Mouse (Mus musculus) activated CD4-positive, CD25-positive, alpha-beta regulatory T cell, adult 4 months (primary cell): ENCODE measurements around the gene Cdiptos. TPM values are rescaled to one million over a fixed set of nuclear protein-coding genes. Genes with fewer than 3 reads are reported as not detected.

Experiments
- ATAC-seq: one replicate; pipeline ENCODE4 v1.8.0; 2017
- polyA plus RNA-seq, 2 experiments: library from polyadenylated mRNA; unstranded; fragments of 100-300 nt; shearing (Covaris generic); gene quantifications; one replicate each; pipeline ENCODE4 v1.2.1; 2017

Cdiptos gene
- polyA plus RNA-seq, 2 experiments from 2014 or later, result 0.37 to 1.5 TPM

- no peak for ATAC-seq
Measured at GRCm38 (mm10) chr7:126967361-126967760, 8.5 kb downstream of the Cdiptos start.

DNA sequence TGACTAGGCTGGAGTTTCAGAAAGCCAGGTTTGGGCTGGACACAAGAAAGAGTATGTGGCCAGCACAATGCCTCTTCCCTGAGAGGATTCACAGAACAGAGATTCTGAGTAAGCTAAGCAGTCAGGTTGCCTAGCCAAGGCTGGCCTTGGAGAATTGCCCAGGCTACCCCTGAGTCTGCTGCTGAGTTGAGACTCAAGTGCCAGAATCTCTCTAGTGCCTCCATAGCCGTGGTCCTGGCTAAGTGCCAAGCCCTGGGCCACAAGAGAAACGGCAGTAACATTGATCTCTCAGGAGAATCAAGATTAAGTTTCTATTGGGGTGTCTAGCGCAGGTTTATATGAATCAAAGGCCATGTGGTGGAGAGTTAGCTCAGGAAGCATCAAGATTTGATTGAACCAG lies 10.3 kb downstream of the Cdiptos start:
- no peak for ATAC-seq

DNA sequence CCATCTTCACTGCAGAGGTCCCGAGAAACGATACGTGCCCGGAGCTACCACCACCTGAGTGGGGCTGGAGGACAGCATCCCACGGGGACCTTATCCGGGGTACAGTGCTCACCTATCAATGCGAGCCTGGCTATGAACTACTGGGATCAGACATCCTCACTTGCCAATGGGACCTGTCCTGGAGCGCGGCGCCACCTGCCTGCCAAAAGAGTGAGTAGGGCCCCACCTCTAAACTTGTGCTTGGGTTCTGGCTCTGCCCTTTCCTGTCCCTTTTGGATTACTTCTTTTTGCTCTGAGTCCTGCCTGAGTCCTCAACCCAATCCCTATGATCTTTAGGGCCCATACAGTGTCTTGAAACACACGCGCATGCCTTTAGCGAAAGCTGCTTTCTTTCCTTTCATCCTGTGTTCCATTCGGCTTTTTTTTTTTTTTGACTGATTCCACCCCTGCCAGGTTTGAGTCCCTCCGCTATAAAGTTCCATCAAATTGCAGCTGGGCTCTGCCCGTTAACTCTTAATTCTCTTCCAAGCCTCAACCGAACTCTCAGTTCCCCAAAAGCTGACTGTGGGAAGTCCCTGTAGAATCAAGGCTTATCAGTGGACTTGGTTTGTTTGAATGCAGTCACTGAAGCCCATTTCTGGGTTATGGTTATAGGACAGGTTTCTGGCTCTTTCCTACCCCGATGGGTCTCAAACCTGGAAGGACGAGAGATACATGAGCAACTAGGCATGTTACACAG lies 12.2 kb downstream of the Cdiptos start:
- ATAC-seq, result no peak

- no peak for ATAC-seq
Measured at GRCm38 (mm10) chr7:126961965-126962364, 13.9 kb downstream of the Cdiptos start.

DNA sequence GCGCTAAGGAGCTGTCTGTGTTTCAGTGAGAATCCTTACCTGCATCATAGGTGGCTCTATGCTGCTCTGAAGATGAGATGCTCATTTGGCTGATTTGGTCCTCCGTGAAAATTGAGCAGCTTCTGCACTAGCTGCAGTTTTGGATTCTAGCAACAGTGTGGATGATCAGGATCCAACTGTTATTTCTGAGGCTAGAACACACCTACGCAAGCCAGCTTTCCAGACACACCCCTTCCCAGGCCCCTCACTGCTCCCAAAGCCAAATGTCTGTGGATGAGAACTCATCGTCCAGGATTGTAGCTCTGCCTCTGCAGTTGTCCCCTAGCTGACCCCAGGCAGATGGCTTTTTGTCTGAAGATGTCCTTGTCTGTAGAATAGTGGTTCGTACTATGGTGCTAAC lies 14.8 kb downstream of the Cdiptos start:
- ATAC-seq, result no peak

DNA sequence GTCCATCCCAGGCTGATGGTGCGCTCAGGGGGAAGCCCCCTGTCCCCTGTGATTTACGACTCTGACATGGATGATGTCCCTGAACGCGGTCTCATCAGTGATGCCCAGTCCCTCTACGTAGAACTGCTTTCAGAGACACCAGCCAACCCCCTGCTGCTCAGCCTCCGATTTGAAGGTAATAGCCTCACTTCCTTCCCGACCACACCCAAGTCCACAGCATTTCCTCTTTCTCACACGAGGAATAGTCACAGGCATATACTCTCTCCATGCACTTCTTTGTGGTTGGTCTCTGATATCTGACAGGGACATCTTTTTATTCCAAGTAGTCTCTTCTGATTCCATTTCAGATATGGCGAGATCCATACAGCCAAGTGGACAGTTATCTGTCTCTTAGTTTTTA lies 16.1 kb downstream of the Cdiptos start:
- ATAC-seq, result no peak

DNA sequence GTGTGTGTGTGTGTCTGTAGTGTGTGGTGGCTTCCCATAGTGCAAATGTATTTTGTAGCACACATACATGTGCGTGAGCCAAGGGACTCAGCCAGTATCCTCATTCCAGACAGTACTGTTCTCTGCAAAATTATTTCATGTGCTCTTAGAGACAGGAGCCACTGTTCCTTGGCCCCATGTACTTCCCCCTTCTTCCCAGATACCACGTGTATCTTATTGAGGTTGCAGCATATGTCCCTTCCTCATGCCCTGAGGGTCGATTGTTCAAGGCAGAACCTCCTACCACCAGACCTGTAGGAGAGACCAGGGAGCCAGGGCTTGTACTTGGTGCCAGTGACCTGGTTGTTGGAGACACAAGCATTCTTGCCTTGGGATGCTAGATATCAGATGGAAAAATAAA lies 20.8 kb downstream of the Cdiptos start:
- no peak for ATAC-seq

GRCm38 (mm10) chr7:126952646-126953045 lies 23.3 kb downstream of the Cdiptos start:
- ATAC-seq, result no peak

DNA sequence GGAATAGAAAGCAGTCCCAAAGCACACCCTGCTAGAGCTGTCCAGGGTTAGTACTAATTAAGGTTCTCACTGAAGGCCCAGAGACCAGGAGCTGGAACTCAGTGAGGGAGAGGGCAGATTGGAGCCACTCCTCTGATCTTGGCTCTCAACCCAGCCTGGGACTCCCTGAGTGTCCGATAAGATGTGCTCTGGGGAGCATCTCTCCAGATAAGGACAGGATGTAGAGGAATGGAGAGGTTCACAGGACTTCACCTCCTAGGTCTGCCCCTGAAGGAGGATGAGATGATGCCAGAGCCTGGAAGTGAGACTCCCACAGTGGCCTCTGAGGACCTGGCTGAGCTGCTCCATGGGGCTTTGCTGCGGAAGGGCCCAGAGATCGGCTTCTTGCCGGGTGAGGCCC lies 24.2 kb downstream of the Cdiptos start:
- no peak for ATAC-seq

- no peak for ATAC-seq
Measured at GRCm38 (mm10) chr7:126950647-126951615, 25.0 kb downstream of the Cdiptos start.

GRCm38 (mm10) chr7:126949793-126950646 lies 25.9 kb downstream of the Cdiptos start, which contains the start of gene Sez6l2:
TSS of gene Sez6l2 (plus strand) at chr7:126950563.
- ATAC-seq, result peak; percentile 74

GRCm38 (mm10) chr7:126949403-126949792 lies 26.5 kb downstream of the Cdiptos start, which contains the start of gene Asphd1:
TSS of gene Asphd1 (minus strand) at chr7:126949582.
- no peak for ATAC-seq

GRCm38 (mm10) chr7:126948626-126949025 lies 27.3 kb downstream of the Cdiptos start:
- ATAC-seq, result no peak

- no peak for ATAC-seq
Measured at GRCm38 (mm10) chr7:126946530-126946929, 29.4 kb downstream of the Cdiptos start.

GRCm38 (mm10) chr7:126941801-126942200 lies 34.1 kb downstream of the Cdiptos start:
- no peak for ATAC-seq

DNA sequence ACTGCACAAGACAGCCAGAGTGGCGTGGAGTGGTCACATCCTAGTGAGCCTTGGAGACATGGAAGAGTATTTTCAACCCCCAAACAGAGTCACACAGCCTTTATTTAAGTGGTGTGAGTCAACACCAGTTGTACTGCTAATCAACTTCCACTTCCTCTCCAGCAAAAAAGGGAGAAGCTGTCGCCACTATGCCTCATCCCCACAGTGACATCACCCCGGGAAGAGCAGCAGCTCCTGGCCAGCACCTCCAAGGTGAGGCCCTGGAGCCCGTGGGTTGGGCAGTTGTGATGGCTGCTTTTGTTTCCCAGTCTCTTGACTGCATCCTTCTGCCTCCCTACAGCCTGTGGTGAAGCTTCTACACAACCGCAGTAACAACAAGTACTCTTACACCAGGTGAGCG lies 34.7 kb downstream of the Cdiptos start:
- no peak for ATAC-seq

DNA sequence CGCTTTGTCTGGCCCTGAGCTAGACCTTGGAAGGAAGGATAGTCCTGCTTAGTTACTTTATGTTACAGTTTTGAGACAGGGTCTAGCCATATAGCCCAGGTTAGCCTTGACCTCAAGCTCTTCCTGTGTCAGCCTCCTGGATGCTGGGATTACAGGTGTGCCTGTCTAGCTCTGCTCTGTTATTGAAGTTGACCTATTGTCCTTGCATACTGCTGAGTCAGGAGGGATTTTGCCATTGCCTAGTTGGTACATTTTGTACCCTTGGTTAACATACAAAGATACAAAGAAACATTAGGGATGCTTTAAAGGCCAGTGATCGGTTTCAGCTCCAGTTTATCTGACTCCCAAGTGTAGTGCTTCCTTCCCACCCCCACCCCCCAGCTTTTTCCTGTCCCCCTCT lies 43.2 kb downstream of the Cdiptos start:
- ATAC-seq, result no peak

DNA sequence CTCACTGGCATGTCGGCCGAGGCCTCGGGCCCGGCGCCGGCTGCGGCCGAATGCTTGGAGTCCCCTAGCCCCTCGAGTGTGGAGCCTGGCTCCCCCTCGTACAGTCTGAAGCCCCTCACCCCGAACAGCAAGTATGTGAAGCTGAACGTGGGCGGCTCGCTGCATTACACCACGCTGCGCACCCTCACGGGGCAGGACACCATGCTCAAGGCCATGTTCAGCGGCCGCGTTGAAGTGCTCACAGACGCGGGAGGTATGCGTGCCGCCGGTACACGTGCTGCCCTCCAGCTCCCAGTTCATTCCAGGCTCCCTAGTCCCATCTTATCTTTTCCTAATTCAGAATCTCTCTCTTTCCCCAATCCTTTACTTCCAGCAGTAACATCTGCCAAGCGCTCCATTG lies 46.9 kb downstream of the Cdiptos start:
- ATAC-seq, result peak; percentile 22

GRCm38 (mm10) chr7:126928384-126929037 lies 47.4 kb downstream of the Cdiptos start, which contains the start of gene Kctd13:
TSS of gene Kctd13 (plus strand) at chr7:126928879.
- ATAC-seq, result peak; percentile 91

DNA sequence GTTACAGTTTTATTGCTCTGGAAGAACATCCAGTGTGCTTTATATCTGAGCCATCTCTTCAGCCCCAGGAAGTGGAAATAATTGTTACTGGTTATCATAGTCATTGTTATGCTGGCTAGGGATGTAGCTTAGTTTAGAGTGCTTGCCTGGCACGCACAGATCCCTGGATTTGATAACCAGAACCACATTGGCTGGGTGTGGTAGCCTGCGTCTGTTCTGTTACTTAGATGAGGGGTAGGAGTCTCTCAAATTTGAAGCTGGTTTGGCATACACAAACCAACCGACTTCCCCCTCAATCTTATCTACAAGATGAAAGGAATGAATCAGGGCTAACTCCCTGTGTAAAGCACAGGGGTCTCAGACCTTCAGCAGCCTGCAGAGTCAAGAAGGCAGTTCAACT lies 49.6 kb downstream of the Cdiptos start:
- no peak for ATAC-seq

DNA sequence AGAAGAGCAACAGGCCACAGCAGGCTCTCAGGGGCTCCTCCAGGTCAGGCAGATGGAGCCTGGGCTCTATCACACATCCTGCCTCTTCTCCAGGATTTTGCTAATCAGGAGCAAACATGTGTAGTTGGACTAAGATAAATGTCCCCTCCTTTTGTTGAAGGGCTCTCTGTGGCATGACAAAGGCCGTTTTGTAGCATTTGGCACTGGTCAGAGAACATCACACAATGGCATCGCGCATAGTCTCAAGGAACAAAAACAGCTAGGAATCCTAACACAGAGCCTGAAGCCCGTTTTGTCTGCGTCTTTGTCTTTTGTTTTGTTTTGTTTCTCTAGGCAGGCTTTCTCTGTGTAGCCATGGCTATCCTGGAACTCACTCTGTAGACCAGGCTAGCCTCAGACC lies 51.9 kb downstream of the Cdiptos start:
- ATAC-seq, result no peak

DNA sequence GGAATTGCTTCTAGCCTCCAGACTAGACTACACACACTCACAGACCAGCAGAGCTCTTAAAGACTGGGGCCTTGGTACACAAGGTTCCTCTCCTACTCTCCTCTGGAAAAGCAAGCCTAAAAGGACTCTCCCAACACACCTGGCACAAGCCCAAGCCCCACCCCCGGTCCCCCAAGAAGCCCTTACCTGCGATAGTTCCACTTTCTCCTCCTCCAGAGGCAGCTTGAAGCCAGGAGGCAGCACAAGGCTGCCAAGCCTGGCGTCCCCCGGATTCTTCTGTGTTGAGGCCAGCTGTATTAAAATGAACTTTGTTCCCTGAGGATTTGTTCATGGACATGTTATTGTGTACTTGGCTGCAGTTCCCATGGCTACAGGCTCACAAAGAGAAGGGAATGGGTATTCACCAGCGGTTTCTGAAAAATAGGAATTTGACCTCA lies 53.3 kb downstream of the Cdiptos start, which contains the start of gene Tmem219:
Gene Tmem219, minus strand, starts transcription at position 294 of the 437 bp plus-strand sequence.
- ATAC-seq, result no peak
